Mouse (Mus musculus): ENCODE results near the gene Zdhhc23. TPM values are rescaled to one million over a fixed set of nuclear protein-coding genes. Genes with fewer than 3 reads are reported as not detected.
A peak's percentile ranks its signal among the peaks of the same experiment; 100 is the strongest.

Zdhhc23 gene
- total RNA-seq, 2 experiments from 2014 or later: 0.62 to 1.4 TPM

DNA sequence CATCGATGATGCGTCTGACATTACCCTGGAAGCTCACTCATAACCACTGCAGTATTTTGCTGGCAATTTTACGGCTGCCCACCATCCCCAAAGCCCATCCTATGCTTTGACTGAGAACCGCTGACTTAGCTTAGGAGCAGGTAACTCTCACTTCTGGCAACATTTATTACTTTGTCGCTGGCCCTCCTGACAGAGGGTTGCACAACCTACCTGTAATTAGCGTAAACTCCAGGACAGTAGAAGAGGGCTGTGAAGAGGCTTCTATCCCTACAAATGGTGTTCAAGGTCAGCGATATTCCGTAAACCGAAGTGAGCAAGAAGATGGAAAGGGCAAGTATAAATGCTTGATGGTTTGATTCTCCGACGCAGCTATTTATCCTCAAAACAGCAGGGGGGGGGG lies 8.4 kb downstream of the Zdhhc23 start:
- no peak for ATAC-seq (replicated peaks; ENCODE audit: poor library complexity)

DNA sequence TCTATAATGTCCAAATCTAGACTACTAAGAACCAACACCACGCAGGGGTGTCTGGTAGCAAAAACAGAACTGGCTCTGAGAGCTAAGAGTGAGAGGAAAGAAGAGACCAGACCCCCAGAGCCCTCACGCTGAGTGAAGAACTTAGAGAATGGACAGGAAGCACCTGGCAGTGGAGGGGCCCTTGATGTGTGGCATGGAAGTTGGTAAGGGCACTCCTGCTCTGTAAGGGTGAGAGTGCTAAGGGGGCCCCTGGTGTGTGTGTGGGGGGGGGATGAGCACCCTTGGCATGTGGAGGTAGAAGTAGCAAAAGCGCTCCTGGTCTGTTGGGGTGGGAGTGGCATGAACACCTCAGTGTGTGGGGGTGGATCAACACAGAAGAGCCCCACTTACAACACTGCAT lies 9.2 kb downstream of the Zdhhc23 start:
- ATAC-seq (replicated peaks; ENCODE audit: poor library complexity): peak; percentile 35

DNA sequence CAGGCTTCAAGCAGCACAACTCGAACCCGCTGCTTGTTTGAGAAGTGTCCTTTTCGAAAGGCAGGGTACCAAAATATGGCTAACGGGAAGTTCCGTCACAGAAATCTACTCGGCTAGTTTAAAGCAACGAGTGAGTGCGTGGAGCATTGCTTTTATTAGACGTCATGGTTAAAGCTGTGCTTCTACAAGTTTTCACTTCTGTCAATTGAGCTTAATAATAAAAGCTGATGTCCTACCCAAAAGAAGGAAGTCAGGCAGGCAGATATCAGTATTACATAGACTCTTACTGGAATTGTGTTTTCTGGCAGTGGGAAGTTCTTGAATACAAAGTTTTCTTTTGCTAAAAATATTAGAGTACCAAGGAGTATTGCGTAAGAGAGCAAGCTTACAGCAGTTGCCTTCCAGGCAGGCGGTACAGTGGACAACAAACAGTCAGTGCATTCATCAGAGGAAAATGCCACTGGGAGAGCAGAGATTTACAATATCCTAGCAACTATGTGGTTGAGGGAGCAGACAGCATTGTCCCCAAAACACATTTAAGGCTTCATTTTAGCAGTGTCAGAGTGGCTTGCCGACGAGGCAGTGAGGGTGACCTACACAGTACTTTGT lies 13.7 kb downstream of the Zdhhc23 start:
- ATAC-seq (replicated peaks; ENCODE audit: poor library complexity): peak; percentile 50

DNA sequence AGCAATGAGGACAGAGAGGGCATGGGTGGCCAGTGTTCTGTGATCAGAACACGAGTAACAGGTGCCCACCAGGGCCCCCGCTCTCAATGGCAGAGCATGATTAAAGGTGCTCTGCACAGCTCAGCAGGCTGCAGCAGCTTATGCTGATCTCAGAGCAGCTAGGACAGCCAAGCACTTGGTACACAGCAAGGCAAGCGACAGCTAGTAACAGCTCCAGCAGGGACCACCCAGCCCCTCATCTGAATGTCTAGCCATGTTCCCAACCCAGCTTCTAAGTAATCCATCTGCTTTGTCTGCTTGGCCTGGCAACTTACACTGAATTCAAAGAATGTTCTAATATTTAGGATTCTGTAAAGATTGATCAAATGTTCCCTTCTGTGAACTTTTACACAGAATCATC lies 15.8 kb downstream of the Zdhhc23 start:
- no peak for ATAC-seq (replicated peaks; ENCODE audit: poor library complexity)

DNA sequence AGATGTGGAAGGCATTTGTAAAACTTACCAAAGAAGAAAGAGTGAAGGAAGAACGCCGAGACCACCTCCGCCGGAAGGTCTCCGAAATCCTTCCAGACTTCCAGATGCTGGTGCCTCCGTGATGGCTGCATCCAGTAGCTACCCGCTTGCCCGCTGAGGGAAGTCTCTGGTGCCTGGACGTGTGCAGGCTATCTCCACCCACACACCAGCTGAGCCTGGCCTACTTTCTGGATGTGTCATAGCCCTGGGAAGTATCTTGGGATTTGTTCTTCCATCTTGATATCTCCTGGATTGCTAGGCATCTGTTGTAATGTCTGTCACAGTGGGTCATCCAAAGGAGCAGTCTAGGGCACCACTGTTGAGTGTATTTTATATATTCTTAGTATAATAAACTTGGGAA lies 16.3 kb downstream of the Zdhhc23 start:
- no peak for ATAC-seq (replicated peaks; ENCODE audit: poor library complexity)

DNA sequence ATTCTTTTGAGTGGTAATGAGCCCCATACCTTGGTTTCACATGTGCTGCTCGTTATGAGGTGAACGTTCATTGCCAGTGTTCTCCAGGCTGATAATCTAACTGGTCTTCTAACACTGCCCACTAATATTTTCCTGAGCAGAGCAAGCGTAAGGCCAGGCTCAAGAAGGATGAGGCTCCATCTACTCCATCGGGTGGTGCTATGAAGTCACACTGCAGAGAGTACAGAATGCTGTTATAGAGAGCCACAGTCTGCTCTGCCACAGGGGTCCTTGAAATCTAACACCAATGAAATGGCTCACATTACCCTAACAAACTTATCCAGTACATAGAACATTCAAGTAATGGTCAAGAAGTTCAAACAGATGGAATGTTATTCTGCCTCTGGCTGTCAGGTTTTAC lies 21.6 kb downstream of the Zdhhc23 start:
- no peak for ATAC-seq (replicated peaks; ENCODE audit: poor library complexity)

DNA sequence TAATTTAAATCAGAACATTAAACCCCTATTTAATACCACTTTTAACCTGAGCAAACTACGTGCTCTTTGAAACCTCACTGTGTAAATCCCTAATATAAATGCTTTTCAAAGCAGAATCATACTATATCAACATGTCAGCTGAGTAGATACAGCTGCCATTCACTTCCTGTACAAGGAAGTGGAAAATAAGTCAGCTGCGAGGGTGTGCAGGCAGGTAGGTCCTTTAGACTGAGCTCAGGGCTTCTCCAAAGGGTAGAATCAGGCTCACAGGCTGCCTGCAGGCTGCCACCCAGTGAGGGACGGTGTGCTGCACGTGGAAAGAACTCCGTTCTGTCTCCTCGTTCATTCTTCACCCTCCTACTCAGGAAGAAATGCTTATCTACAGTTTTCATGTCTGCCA lies 24.7 kb downstream of the Zdhhc23 start:
- ATAC-seq (replicated peaks; ENCODE audit: poor library complexity): no peak

DNA sequence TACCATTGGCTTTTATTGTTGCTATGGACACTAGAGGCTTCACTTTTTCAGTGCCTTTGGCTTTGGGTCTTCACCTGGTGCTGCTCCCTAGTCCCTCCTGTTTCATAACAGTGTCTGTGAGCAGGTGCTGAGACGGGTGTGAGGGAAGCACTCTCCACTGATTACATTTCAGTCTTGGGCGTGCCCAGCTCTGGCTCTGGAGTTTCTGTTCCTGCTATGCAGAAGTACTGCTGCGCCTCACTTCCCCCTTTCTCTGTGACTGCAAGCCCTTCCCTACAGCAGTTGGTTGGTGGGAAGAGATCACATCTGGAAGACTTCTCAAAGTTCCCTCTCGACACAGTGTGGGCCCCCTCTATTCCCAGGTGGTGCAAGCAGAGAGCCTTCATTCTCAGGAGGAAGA lies 28.0 kb downstream of the Zdhhc23 start:
- peak; percentile 96 for ATAC-seq (replicated peaks; ENCODE audit: poor library complexity)

DNA sequence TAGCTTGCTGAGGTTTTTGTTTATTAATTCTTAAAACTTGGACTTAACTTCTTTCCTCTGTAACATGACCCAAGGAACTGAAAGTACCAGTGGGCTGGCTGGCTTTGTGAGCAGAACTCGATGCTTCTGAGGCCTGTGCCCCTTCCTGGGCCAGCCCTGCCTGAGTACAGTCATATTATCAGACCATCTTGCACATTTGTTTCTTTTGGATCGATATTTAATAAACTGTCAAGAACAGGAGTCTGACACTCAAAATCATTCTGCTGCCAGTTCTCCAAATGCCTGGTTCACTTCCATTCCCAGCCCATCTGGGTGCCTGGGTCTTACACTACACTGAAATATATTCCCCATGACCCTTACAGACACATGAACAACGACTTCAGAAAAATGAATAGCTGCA lies 33.7 kb downstream of the Zdhhc23 start:
- no peak for ATAC-seq (replicated peaks; ENCODE audit: poor library complexity)

DNA sequence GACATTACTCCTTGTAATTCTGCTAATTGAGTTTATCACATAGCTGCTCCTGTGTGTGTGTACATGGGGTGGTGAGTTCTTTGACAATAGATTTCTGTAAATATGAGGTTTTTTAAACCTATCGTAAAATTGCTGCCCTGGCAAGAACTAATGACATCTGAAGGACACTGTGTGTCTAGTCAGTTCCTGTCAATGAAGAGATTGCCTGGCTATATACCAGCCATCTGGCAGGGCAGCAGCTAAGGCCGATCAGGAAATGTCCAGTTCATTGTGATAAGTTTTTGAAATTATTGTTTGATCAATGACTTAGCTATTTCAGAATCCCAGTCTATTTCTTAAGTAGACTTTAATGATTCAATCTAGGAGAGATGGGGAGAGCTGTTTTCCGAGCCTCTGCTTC lies 34.2 kb downstream of the Zdhhc23 start:
- no peak for ATAC-seq (replicated peaks; ENCODE audit: poor library complexity)

DNA sequence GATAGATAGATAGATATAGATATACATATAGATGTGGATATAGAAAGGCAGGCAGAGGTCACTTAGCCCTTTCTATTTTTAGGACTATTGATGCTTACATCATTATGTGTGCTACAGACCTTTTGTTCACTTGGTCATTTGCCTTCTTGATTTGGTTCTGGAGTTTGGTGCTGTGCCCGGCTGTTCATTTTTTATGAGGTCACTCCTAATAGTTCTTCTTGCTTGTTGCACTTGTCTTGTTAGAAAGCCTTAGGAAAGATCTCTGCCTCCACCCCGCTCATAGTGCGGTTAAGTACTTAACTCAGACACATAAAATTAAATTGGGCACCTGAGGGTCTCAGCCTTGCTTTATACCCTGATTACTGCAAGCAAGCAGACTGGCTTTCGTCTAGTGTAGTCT lies 38.7 kb downstream of the Zdhhc23 start:
- ATAC-seq (replicated peaks; ENCODE audit: poor library complexity): no peak

DNA sequence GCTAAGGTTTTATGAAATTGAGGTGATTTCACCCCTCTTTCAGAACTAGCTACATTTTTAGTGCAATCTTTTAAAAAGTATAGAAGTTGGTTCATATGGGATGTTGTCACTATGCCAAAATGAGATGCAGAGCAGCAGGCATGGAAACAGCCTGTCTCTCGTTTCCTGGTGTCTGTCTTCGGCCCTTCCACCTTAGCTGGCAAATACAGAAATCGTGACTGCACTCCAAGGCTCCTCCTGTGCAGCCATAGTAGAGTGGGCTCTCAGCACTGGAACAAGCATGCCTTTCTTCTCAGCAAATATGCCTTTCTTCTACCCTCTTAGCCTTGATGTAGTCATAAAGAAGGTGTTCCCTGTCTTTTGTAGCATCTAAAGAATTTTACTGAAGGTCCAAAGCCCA lies 43.7 kb downstream of the Zdhhc23 start:
- ATAC-seq (replicated peaks; ENCODE audit: poor library complexity): no peak

DNA sequence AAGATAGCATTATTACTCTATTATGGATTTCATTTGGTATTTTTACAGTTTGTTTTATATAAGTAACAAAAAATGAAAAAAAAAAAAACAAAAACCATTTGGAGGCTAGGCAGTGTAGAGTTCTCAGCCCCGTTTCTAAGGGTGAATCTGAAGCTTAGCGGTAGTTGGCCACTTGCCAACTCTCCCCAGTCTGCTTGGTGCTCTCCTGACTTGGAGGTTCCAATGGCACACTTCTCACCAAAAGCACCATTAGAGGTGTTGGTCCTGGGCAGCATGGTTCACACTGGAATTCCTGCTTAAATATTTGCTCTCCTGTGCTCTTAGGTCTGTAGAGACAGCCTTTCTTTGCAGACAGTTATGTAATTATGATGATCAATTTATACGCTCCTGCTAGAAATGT lies 44.2 kb downstream of the Zdhhc23 start:
- ATAC-seq (replicated peaks; ENCODE audit: poor library complexity): peak; percentile 48; the same call in 1 of the 2 replicates

DNA sequence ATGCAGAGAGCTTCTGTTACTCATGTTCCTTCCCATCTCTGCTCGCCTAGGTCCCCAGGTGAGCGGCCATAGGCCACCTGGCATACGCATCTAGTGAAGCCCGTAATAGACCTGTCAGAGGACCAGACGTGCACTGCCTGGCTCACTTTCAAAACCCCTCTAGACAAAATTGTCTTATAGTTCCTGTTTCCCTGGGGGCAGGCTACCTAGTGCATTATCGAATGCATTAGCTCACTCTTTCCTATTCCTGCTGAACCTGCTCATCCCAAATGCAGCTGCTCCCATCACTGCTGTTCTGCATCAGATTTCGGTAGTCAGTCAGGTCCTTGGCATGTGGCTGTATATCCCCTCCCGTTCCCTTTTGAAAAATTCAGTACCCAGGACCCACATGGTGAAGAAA lies 44.7 kb downstream of the Zdhhc23 start:
- no peak for ATAC-seq (replicated peaks; ENCODE audit: poor library complexity)

DNA sequence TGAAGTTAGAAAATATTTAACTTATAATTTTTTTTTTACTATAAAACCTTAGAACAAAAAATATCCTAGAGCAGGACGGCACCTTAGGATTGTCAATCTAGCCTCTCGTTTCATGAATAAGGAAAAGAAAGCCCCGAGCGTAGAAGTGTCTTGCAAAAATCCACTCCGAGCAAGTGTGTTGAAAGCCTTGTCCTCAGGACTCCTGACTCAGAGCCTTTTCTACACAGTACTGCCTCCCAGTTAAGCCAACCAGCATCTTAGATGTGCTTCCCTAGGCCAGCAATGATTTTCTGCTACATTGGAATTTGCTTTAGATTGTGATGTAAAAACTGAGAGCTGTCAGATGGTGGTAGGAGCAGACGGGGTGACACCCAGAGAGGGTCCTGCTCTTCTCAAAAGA lies 46.5 kb downstream of the Zdhhc23 start:
- ATAC-seq (replicated peaks; ENCODE audit: poor library complexity): no peak

DNA sequence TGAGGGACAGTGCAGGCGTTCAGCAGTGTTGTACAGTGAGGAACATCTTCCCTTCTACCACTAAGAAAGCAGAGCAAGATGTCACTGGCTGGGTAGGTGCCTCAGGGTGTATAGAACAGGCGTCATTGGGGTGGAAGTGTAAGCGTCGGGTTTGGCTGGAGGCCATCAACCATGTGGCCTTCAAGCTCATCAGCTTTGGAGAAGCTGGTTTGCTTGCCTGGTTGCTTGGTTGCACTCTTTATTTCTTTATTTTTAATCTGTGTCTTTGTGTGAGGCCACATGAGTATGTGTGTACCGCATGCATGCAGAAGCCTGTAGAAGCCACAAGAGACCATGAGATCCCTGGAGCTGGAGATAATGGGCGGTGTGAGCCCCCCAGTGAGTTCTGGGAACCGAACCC lies 47.3 kb downstream of the Zdhhc23 start:
- no peak for ATAC-seq (replicated peaks; ENCODE audit: poor library complexity)

DNA sequence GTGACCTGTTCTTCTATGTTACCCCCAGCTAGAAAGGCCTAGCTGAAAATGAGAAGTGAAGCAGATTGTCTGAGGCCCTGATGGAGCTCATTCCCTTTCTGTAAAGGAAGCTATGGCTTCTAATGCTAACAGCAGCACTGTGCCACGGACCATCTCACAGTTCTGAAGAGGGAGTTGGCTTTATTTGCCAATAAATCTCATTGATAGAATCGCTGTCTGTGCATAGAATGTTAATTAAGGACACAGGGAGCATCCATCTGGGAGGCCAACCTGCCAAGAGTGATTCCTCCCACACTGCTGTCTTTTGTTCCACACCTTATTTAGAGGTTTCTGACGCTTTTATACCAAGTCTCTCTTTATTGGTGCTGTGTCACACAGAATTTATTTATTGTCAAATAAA lies 48.1 kb downstream of the Zdhhc23 start:
- no peak for ATAC-seq (replicated peaks; ENCODE audit: poor library complexity)

DNA sequence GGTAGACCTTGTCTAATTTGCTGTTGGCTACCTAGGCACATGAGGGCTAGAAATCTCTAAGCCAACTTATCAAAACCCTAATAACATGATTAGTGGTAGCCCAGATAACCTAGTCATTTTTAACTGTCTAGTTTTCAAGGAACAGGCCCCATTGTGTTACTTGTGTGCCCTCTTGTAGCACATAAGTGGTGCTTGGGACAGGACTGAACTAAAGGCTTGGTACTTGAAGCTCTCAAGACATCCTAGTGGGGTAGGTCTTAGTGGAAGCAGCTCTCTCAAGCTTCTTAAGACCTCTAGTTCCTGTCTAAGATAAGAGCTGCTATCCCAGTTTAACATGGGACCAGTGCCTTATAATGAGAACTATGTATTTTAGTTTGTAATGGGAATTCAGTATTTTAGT lies 49.0 kb downstream of the Zdhhc23 start:
- ATAC-seq (replicated peaks; ENCODE audit: poor library complexity): no peak

DNA sequence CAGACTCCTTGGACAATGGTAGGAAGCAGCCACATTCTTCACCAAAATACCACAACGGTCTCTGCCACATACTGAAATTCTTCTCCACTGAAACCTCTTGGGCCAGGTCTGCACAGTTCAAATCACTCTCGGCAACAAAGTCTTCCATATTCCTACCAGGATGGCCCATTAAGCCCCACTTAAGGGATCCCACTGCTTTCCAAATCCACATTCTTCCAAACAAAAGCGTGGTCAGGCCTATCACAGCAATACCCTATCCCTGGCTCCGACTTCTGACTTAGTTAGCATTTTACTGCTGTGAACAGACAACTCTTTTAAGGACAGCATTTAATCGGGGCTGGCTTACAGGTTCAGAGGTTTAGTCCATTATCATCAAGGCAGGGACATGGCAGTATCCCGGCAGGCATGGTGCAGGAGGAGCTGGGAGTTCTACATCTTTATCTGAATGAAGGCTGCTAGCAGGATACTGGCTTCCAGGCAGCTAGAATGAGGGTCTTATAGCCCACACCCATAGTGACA lies 53.2 kb downstream of the Zdhhc23 start, which contains the start of gene Qtrt2:
Gene Qtrt2, minus strand, starts transcription at position 469 of the 519 bp plus-strand sequence.
- no peak for ATAC-seq (replicated peaks; ENCODE audit: poor library complexity)

DNA sequence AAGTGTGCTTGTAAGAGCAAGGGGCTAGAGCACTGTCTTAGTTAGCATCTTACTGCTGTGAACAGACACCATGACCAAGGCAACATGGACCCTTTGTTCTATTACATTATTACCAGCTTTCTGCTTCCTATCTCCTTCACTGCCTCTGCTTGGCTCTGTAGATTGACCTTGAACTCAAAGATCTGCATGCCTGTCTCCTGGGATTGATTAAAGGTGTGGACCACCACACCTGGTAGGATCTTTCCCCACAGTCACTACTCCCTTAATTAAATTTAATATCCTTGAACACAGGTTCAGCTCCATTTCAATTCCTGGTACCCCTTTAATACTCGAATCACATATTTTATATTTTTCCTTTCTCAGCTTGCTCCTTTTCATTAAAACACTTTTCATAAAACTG lies 53.7 kb downstream of the Zdhhc23 start:
- ATAC-seq (replicated peaks; ENCODE audit: poor library complexity): no peak

DNA sequence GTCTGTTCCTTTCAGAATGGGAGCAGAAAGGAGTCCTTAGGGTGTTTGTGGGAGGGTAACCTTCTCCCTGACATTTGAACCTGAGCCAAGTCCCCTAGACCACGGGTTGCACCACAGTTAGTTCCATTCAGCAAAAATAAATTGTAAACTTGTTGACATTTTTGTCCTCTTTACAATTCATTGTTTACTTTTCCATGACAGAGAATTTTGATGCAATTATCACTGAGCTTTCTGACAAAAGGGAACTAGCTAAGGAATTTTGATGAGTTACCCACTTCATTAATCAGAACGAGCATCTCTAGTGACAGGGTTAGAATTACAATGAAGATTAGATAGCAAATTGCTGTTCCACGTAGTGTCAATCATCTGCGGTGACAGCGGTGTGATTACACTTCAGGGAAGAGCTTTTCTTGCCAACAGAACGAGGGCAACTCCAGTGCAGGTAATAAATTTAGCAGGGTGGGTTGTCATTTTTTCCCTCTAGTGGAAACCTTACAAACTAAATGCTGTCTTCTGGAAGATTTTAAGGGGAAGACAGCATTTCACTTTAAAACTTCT lies 54.5 kb downstream of the Zdhhc23 start:
- ATAC-seq (replicated peaks; ENCODE audit: poor library complexity): no peak

DNA sequence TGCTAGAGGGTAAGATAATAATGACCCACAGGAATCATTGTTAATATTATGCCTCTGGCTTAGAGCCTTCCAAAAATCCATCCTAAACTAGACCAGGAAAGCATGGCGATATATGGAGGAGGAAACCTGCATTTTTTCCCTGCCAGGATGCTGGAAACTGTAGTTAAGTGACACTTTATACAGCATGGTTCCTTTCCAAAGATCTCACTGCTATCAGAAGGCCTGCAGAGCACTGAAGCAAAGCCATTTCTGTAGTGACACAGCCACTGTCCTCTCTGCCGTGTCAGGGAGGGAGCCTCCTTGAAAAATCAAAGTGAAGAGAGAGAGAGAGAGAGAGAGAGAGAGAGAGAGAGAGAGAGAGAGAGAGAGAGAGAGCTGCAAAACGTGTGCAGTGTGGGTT lies 57.0 kb downstream of the Zdhhc23 start:
- no peak for ATAC-seq (replicated peaks; ENCODE audit: poor library complexity)

DNA sequence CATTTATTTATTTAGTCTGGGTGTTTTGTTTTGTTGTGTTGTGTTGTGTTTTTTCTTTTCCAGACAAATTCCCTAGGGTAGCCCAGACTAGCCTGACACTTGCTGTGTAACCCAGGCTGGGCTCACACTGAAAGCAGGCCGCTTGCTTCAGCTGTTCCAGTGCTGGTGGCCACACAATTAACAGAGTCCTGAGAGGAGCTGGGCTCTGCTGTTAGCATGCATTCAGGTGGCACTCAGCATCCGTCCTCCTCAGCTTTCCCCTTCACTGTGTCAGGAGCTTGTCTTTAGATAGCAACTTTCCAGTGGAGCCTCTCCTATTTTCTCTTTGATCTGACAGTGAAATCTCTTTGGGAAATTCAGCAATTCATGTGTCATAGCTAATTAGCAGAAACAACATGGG lies 57.6 kb downstream of the Zdhhc23 start:
- no peak for ATAC-seq (replicated peaks; ENCODE audit: poor library complexity)
